Mouse (Mus musculus) liver, adult 2 months (tissue): Measurements from ENCODE around the gene Frmd5. TPM values are rescaled to one million over a fixed set of nuclear protein-coding genes. Genes with fewer than 3 reads are reported as not detected.
"Not testable (repeated sequence)": the region's sequence is repeated elsewhere in the genome, so short reads cannot be mapped to it uniquely, and the experiment has no call there.

Experiments used
- DNase-seq: peaks from one replicate; pipeline ENCODE4 v3.0.0-alpha.2; 2011; ENCODE audit warnings: low read depth, low spot score; ENCODE audit errors: extremely low read depth
- H3K27ac ChIP-seq: fragments of 200-500 bp; replicated peaks from 2 replicates; pipeline ENCODE4 v1.5.1; 2012; ENCODE audit warnings: low read depth, mild to moderate bottlenecking, control low read depth, inconsistent platforms, low read length; ENCODE audit not compliant: insufficient read depth
- H3K27me3 ChIP-seq: fragments of 200-500 bp; 2 replicates; pipeline ENCODE4 v1.6.1; 2012; ENCODE audit warnings: mild to moderate bottlenecking, moderate library complexity, low read length, inconsistent platforms; ENCODE audit not compliant: control insufficient read depth, insufficient read depth
- H3K36me3 ChIP-seq: fragments of 200-500 bp; 2 replicates; pipeline ENCODE4 v1.6.1; 2012; ENCODE audit warnings: low read length, inconsistent platforms; ENCODE audit not compliant: control insufficient read depth, insufficient read depth
- H3K4me1 ChIP-seq: fragments of 200-500 bp; 2 replicates; pipeline ENCODE4 v1.6.1; 2011; ENCODE audit warnings: low read length; ENCODE audit not compliant: control insufficient read depth, insufficient read depth
- H3K4me3 ChIP-seq: fragments of 200-500 bp; 2 replicates; pipeline ENCODE4 v1.5.1; 2011; ENCODE audit warnings: low read depth, mild to moderate bottlenecking, control low read depth, low read length, moderate library complexity; ENCODE audit not compliant: insufficient read depth
- H3K79me2 ChIP-seq: fragments of 200-500 bp; 2 replicates; pipeline ENCODE4 v1.6.1; 2012; ENCODE audit warnings: inconsistent platforms, mild to moderate bottlenecking, low read length, moderate library complexity; ENCODE audit not compliant: control insufficient read depth, insufficient read depth
- H3K9ac ChIP-seq: fragments of 200-500 bp; 2 replicates; pipeline ENCODE4 v1.6.1; 2012; ENCODE audit warnings: low read depth, mild to moderate bottlenecking, control low read depth, inconsistent platforms, low read length
- CTCF ChIP-seq: fragments of 200-500 bp; IDR thresholded peaks from 2 replicates; pipeline ENCODE4 v1.5.1; 2011; ENCODE audit warnings: low read depth, low read length, control low read depth
- POLR2A ChIP-seq: fragments of 200-500 bp; IDR thresholded peaks from 2 replicates; pipeline ENCODE4 v1.6.1; 2011; ENCODE audit warnings: low read length, control low read depth; ENCODE audit not compliant: insufficient read depth; ENCODE audit errors: extremely low read depth
- WGBS: fragments of 180-500 bp; shearing (Covaris S2); methylation state at CpG from one replicate; pipeline ENCODE4 v1.1.7; 2018; 5-methylcytosine and 5-hydroxymethylcytosine counted together
- polyA plus RNA-seq: library from polyadenylated mRNA; depleted of rRNA; stranded (reverse); fragments of >200 nt; gene quantifications from 2 replicates; pipeline ENCODE4 v1.2.3, GENCODE M21; 2012; rRNA removed
- total RNA-seq: library from RNA; depleted of rRNA; stranded (reverse); fragments of >200 nt; gene quantifications from 2 replicates; pipeline ENCODE4 v1.2.3, GENCODE M21; 2014; rRNA removed

Frmd5 gene
- total and polyA plus RNA-seq, 2 experiments, result not detected

DNA sequence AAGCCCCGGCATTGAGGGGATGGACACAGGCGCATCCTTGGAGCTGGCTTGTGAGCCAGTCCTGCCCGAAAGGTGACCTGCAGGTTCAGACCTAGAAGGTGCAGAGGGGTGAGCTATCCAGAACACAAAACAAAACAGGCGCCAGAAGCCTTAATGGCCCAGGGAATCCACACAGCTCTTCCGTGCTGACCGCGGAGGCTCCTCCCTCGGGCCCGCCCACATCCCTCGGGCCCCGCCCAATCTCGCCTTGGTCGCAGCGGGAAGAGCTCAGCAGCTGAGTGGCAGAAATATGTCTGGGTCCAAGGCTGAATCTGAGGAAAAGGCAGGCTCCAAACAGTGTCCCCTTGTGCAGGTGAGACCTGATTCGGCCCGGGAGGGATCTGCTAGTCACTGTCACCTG, 297.3 kb downstream of the Frmd5 start:
- no peaks in the 10 kb centered on the region for H3K27me3 ChIP-seq
- TF ChIP-seq CTCF, result no peak
- no peak for TF ChIP-seq POLR2A
- peak overlapping the region; percentile 62 for H3K4me3 ChIP-seq
- peak; percentile 57 for DNase-seq
- H3K27ac ChIP-seq, result no peak overlapping the region
- H3K9ac ChIP-seq, result peak overlapping the region; percentile 70
- no peaks in the 10 kb centered on the region for H3K79me2 ChIP-seq
- 22% methylated on average over 16 of the region's 16 CpGs for WGBS
- H3K36me3 ChIP-seq, result no peaks in the 10 kb centered on the region
- H3K4me1 ChIP-seq, result no peaks in the 10 kb centered on the region; the same call in 1 of the 2 replicates

DNA sequence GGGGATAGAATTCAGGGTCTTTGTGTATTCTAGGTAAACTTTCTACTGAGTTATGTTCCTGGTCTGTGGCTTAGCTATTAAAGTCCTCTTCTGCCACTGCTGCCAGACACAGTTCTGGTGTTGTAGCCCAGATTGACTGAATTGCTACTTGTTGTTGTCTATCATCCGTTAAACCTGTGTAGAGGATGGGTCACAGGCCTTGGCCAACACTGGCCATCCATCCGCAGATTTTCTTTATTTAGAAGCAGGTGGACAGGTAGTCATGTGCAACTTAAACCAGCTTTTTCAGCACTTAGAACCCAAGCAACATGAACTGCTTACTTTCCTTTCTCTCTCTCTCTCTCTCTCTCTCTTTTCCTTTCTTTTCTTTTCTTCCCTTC, 298.9 kb downstream of the Frmd5 start:
- no peaks in the 10 kb centered on the region for H3K79me2 ChIP-seq
- no peak overlapping the region for H3K4me3 ChIP-seq
- no peaks in the 10 kb centered on the region; the same call in 1 of the 2 replicates for H3K4me1 ChIP-seq
- no peak for DNase-seq
- no peaks in the 10 kb centered on the region for H3K36me3 ChIP-seq
- no peak for TF ChIP-seq POLR2A
- TF ChIP-seq CTCF, result no peak
- no peaks in the 10 kb centered on the region for H3K27me3 ChIP-seq
- H3K9ac ChIP-seq, result no peak overlapping the region
- WGBS, result 70% methylated on average over 2 of the region's 2 CpGs
- H3K27ac ChIP-seq, result no peak overlapping the region

DNA sequence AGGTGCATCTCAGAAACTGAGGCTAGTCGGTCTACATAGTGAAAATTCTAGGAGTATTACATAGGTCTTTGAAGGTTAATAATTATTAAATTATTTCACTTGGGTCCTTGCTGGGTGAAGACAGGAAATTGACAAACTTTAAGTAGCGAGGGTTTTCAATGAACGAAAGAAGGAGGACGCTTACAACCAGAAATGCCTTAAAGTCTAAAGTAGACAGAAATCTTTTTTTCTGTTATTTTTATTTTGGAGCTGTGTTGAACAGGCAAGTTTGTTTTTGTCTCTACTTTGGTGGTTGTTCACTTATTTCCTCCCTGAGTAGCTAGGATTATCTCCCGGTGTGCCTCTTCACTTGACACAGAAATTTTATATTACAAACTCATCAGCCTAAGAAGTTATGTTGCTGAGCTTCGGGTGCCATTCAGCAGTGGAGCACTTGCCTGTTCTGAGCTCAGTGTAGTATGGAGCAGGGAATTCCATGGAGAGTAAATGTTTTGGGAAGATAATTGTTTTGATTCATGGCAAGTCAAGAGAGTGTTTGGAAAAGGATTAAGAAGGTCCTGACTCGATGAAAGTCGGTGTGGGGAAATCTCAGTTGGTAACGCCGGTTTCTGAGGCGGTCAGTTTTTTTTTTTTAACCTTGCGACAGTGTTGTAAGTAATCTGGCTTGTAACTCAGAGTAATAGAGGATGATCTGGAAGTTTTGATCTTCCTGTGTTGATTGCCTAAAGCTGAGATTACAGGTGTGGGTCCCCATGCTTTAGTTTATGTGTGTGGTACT, 299.5 kb downstream of the Frmd5 start:
- H3K4me3 ChIP-seq, result no peak overlapping the region; the same call in 1 of the 2 replicates
- no peaks in the 10 kb centered on the region; the same call in 1 of the 2 replicates for H3K4me1 ChIP-seq
- no peak overlapping the region for H3K27ac ChIP-seq
- TF ChIP-seq POLR2A, result no peak
- DNase-seq, result no peak
- H3K9ac ChIP-seq, result no peak overlapping the region
- H3K79me2 ChIP-seq, result no peaks in the 10 kb centered on the region
- H3K36me3 ChIP-seq, result no peaks in the 10 kb centered on the region
- no peaks in the 10 kb centered on the region for H3K27me3 ChIP-seq
- WGBS, result 6% methylated on average over 12 of the region's 12 CpGs

DNA sequence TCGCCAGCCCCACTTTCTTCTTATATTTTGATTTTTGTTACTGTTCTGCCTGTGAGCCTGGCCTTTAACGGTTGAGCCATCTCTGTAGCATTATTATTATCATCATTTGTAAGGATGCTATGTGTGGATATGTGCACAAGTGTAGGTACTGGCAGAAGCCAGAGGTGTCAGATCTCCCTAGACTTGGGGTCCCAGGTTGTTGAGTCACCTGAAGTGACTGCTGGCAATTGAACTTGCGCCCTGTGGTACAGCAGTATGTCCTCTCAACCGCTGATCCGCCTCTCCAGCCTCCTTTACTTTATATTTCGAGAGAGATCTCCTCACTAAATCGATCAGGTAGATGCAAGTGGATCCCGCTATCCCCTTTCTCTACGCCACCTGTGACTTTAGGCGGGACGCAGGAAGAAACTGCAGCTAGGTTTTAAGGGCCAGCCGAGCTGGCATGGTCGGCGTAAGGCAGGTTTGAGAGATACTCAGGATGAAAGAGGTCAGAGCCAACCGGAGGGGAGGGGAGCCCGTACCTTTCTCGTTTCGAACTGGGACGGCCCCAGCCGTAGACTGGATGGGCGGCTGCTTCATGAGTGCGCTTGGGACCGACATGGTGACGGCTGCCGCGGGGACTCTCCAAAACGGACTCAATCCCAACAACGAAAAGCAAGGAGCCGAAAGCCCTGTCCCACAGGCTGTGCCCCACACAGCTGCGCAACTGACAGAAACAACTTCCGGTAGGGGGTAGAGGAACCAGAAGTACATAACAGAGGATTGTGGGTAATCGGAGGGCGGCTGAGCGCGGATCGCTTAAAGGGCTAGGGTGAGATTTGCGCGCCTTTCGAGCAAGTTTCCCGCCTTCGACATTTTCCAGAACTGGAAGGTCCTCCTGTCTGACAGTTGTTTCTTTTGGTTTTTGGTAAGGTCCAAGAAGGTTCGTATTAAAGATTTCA, 300.7 kb downstream of the Frmd5 start, which contains the start of the genes Mfap1a and Wdr76:
TSS of gene Mfap1a (minus strand) at position 724 of the 941 bp plus-strand sequence.
TSS of gene Wdr76 (plus strand) at position 782 of the 941 bp plus-strand sequence.
- Histone ChIP-seq H3K4me3 (peak within 1 kb of the TSS; percentile 66), H3K27ac (peak within 1 kb of the TSS; percentile 41; the same call in 1 of the 2 replicates), H3K9ac (peak within 1 kb of the TSS; percentile 73)
- TF ChIP-seq POLR2A, result peak; percentile 87
- not testable (repeated sequence) for H3K27me3 ChIP-seq, H3K36me3 ChIP-seq, H3K4me1 ChIP-seq, H3K79me2 ChIP-seq
- WGBS, result 3% methylated on average over 42 of the region's 42 CpGs
- DNase-seq, result peak; percentile 88

DNA sequence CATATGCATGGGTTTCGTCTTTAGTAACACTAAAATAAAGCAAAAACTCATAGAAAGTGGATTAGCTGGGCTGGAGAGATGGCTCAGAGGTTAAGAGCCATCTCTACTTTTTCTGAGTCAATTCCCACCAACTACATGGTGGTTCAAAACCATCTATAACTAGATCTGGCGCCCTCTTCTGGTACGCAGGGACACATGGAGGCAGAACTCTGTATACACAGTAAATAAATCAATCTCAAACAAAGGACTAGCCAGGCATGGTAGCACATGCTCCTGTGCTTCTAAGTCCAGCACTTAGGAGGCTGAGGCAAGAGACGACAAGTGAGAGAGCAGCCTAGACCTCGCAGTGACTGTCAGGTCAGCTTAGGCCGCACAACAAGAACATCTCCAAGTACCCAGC, 305.3 kb downstream of the Frmd5 start:
- WGBS, result 37% methylated on average over 2 of the region's 6 CpGs
- not testable (repeated sequence) for H3K4me3 ChIP-seq, H3K79me2 ChIP-seq, DNase-seq, H3K4me1 ChIP-seq, H3K27ac ChIP-seq, H3K27me3 ChIP-seq, H3K36me3 ChIP-seq, H3K9ac ChIP-seq

Other genes with a start within 250 kb of the Frmd5 start
- 5.1 TPM in 2 replicates for gene Casc4, start 59.9 kb upstream of the Frmd5 start, total RNA-seq
- gene Casc4, start 59.9 kb upstream of the Frmd5 start, polyA plus RNA-seq, result 0.60 and 0.61 TPM in 2 replicates
- 14.3 and 14.9 TPM in 2 replicates for gene Ctdspl2, start 148.9 kb upstream of the Frmd5 start, total RNA-seq
- 1.6 TPM in 2 replicates for gene Ctdspl2, start 148.9 kb upstream of the Frmd5 start, polyA plus RNA-seq
- 0.07 TPM in 1 of 2 replicates, not detected in the other for gene Mageb3, start 149.0 kb upstream of the Frmd5 start, total RNA-seq
- gene Mageb3, start 149.0 kb upstream of the Frmd5 start, polyA plus RNA-seq, result not detected in 2 replicates
- 18.7 and 20.0 TPM in 2 replicates for gene Eif3j1, start 221.5 kb upstream of the Frmd5 start, total RNA-seq
- 3.8 and 4.8 TPM in 2 replicates for gene Eif3j1, start 221.5 kb upstream of the Frmd5 start, polyA plus RNA-seq